Mouse (Mus musculus) right cerebral cortex, adult 18-20 months (tissue): ENCODE measurements around the gene Prkce.

ENCODE experiments used
- DNase-seq: peaks from one replicate; pipeline ENCODE4 v3.0.0; 2022; ENCODE audit warnings: mixed read lengths

The Prkce gene

DNA sequence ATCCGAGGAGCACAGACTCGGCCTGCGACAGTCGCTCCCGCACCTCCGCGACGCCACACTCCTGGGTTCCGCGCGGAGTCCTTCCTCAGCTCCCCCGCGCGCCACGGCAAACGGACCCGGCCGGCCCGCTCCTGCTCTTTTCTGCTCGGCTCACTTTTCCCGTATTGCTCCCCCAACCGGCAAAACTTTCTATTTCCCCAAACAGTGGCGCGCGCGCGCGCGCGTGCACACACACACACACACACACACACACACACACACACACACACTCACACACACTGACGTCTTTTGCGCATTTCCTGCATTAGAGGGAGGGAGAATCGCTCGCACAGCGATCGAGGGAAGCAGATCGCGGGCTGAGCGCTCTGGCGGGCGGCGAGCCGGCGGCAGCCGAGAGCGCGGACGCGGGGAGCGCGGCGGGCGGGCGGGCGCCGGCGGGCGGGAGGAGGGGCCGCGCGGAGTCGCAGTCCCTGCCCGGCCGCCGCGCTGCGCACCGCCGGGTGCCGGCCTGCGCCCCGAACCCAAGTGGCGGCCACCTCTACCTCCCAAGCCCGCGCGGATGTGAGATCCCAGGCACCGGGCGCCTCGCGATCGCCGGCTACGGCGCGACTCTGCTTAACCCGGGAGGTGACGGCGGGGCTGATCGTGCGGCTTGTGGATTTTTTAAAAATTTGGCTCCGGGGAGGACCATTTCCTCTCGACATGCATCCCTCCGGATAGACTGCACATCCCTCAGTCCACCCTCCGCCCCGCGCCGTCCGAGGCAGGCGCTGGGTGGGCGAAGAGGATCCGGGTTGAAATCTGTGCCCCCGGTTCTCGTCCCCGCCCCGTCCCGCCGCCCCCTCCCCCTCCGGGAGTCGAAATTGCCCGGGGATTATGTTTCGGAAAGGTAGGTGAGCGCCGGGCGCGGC is at the start of gene Prkce:
Prkce (plus strand) TSS at position 466 of the 911 bp plus-strand sequence.
- peak; percentile 79 for DNase-seq

DNA sequence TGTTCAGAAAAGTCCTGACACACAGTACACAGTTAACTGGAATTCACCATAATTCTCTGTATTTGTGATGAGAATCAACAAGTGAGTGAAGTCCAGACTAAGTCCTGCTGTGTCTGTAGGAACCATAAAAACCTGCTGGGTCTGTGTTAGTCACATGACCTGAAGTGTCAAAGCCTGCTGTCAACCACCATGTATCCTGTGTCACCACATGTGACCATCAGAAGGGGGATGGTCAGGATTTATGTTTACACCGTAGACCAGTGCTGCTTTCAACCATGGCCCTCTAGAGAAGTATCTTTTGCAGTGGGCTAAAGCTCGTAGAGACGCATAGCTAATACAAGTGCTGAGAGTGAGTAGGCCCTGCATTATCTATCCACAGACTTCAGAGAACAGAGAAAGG is 44.4 kb upstream of the Prkce start:
- no peak for DNase-seq

DNA sequence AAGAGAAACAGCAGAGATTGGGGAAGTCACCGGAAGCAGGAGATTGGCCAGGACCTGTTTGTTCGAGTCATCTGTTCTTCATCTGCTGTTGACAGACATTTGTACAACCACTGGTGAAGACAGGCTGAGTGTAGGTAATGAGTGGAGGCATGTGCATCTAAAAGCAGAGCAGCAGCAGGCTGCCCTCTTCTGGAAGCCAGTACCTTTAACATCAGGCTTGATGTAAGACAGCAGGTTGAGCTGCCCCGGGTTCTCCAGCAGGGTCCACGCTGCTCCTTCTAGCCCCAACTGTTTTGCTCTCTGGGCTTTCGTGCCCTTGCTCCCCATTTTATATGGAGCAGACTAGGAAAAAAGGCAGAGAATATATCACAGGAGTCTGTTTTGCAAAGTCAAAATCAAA is 41.7 kb upstream of the Prkce start:
- no peak for DNase-seq

DNA sequence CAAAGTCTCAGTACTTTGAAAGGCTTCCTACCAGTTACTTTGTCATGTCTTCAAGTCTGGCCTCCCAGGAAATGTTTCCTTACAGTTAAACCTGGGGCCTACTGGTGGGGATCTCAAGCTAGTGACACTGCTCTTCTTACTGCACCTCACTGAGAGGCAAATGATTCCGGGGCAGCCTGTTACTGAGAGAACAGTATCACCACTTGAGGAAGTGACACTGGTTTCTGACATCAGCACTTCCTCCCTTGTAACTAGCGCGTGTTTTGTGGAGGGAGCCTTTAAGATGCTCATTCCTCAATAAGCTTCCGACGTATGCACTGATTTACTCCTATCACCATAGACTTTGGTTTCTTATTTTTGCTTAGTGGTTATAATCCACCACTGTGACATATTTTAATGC is 39.4 kb upstream of the Prkce start:
- DNase-seq = no peak

DNA sequence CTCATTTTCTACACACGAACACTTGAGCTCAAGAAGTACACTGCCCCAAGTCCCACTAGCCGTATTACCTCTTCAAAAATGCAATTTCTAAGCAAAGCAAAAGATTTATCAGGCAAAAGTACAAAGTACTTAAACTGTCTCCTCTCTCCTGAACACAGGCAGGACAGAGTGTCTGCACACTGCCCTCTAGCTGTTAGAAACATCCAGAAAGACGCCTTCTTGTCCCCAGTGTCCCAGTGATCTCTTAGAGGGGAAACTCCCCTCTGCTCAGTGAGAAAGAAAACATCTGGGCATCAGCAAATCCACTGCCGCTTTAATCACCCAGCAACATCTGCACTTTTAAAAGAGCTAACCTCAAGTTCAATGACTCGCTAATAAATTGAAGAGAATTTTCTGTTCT is 35.1 kb upstream of the Prkce start:
- no peak for DNase-seq

DNA sequence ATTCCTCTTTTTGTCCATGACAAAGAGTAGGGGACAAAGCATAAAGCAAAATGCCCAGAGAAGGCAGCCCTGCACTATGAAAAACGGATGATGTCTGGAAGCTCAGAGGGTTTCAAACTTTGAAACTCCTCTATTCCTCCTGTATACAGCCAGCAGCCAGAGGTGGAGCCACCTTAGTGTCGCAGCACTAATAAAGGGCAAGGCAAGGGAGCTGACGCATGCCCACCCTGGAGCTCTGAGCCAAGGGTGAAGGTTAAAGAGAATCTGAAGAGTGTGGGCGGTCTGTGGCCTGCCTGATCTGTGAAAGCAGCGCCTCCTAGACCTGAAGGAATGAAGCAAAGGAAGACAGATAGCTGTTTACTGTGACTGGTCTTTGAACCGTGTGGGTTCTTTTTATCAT is 33.1 kb upstream of the Prkce start:
- no peak for DNase-seq

DNA sequence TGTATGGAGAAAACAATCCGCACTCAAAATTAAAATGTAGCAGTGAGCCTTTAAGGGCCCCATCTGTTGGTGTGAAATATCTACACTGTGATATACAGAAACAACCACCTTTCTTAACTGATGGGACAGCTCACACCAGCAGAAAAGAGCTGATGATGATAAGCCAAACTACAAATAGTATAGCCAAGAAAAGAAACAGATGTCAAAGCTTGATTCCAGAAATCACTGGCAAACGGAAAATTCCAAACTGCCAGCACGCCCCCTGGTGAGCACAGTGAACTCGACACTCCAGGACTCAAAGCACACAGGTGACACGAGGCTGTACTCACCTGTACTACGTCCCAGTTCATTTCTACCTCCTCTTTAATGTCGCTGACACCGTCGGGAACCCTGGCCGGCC is 31.8 kb upstream of the Prkce start:
- no peak for DNase-seq

DNA sequence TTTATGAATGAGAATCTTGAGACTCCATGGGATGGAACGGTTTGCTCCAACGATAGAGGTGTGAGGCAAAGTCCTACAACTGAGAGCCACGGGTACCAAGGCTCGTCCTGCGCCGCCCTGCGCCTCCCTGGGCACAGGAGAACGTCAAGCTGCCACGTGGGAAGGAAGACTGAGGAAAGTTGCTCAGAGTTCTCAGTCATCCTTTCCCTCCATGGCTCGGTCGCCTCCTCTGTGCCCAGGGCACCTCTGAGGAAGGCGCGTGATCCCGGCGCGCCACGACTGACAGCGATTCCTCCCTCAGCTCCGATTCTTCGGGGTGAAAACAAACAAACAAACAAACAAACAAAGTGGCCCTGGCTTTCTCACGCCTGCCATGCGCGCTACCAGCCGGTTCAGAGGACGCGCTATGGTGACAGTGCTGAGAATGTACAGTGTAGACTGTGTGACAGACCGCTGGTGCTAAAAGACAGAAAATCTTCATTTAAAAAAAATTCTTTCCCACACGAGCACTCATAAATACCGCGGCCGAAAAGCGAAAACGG is 23.0 kb upstream of the Prkce start:
- DNase-seq = no peak

DNA sequence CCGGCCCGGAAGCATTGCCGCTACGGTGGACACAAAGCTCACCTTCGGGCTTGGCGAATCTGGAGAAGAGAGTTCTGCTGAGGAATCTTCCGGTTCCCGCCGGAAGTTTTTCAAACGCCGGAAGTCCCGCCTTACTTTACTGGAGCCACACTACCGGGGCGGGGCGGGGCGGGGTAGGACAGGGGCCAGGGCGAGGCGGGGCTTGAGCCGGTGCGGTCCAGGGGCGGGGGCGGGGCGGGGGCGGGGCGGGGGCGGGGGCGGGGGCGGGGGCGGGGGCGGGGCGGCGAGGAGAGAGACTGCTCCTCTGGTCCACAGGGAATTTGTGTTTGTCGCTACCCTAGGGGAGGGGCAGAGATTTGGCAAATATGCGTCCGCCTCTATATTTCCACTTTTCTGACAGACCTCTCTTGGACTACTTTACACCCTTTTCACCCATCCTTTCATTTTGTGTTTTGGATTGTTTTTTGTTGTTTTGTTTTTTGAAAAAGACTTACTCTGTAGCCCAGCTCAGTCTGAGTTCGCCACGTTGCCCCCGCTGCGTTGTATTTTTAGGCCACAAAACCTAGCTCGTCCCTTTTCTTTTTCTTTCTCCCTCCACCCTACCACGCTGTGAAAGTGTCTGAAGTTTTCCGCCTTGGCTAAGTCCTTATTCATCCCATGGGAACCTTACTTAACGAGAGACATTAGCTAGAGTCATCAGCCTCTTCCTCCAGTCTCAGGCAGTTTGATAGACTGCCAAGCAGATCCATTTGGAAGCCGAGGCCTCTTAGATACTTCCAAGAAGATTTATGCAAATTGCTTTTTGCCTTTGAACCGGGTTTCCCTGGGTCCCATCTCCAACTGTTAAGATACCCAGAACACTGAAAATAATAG is 22.3 kb upstream of the Prkce start, which contains the start of gene Srbd1:
Srbd1 (minus strand) TSS at position 97 of the 873 bp plus-strand sequence.
- DNase-seq = peak; percentile 92

DNA sequence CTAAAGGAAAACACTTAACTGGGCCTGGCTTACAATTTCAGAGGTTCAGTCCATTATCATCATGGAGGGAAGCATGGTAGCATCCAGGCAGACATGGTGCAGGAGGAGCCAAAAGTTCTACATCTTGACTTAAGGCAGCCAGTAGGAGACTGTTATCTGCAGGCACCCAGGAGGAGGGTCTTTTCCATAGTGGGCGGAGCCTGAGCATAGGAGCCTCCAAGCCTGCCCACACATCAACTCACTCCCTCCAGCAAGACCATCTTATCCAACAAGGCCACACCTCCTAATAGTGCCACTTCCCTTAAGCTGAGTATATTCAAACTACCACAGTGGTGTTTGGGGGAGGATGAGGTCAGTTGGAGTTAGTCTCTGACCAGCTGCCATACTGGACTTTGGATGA is 17.9 kb upstream of the Prkce start:
- no peak for DNase-seq

DNA sequence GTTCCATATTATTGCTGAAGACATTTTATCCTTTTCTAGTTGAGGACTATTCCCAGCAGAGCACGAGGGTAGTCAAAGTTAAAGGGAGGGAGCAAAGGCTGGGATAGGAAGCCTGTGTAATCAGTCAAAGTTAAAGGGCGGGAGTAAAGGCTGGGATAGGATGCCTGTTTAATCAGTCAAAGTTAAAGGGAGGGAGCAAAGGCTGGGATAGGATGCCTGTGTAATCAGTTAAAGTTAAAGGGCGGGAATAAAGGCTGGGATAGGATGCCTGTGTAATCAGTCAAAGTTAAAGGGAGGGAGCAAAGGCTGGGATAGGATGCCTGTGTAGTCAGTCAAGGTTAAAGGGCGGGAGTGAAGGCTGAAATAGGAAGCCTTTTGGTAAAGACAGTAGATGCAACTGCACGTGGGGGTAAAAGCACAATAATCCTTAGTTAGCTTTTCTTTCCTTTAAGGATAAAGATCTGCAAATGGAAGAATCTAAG is 16.7 kb upstream of the Prkce start:
- DNase-seq = peak; percentile 72

DNA sequence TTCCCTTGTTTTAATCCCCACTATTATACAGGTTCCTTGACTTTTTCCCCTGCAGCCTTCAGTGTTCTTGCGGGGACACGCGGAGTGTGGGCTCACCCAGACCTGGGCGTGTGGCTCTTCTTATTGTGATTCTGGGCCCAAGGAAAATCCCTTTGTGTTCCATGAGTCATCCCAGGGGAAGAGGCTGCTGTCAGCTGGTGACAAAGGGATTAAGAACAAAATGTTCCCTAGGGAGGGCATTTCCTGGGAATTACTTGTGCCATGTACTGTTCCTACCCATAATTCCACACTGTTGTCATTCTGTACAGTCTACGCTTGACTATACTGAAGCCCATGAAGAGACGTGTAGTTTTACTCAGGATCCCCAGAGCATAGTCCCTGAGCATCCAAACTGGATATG is 10.6 kb upstream of the Prkce start:
- DNase-seq = no peak

DNA sequence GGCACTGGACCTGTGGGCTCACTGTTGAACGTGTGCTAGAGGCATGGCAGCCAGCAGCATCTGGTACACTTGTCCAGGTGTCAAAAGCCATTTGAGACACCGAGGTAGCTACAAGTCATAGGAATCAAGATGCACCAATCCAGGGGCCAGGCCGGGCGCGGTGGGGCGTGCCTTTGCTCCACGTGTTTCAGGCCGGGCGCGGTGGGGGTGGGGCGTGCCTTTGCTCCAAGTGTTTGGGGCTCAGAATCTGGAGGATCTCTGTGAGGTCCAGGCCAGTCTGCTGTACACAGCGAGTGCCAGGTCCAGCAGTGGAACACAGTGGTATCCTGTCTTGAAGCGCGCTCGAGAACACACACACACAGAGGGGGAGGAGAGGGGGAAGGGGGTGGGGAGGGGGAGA is 4.9 kb upstream of the Prkce start:
- DNase-seq = no peak

DNA sequence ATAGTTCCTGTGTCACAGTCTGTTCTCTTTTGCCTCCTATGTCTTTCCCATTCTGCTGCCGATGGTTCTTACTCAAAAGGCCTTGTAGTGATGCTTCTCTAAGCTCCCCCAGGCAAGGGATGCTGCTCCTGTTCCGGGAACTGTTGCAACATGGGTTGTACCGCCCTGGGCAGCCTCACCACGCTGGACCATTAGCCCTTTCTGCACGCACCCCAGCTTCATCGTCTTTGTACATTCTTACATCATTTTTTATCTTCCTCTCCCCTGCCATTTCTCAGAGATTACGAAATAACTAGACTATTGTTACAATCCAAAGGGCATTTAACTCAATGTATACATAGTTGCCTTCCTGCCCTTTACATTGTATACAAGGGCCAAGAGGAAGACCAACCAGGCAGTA is 3.2 kb upstream of the Prkce start:
- DNase-seq = no peak

DNA sequence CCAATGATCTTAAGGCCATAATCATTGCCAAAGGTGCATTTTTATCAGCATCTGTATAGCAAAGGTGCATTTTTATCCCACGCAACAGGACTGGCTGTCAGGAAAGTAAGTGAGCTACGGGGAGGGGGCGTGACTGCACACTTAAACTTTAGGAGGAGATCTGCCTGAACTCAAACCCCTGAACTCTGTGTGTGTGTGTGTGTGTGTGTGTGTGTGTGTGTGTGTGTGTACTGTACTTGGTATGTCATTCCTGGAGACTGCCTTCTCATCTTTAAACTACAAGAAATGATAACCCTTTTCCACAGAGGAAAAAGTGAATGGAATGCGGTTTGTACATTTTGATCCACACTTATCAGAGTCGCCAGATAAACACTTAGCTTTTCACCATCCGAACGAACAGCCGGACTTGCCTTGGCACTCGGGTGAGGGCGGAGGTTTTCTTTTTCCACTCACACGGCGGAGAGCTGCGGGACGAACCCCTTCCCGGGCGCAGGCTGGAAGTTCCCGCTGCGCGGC is 1.5 kb upstream of the Prkce start:
- DNase-seq = no peak

DNA sequence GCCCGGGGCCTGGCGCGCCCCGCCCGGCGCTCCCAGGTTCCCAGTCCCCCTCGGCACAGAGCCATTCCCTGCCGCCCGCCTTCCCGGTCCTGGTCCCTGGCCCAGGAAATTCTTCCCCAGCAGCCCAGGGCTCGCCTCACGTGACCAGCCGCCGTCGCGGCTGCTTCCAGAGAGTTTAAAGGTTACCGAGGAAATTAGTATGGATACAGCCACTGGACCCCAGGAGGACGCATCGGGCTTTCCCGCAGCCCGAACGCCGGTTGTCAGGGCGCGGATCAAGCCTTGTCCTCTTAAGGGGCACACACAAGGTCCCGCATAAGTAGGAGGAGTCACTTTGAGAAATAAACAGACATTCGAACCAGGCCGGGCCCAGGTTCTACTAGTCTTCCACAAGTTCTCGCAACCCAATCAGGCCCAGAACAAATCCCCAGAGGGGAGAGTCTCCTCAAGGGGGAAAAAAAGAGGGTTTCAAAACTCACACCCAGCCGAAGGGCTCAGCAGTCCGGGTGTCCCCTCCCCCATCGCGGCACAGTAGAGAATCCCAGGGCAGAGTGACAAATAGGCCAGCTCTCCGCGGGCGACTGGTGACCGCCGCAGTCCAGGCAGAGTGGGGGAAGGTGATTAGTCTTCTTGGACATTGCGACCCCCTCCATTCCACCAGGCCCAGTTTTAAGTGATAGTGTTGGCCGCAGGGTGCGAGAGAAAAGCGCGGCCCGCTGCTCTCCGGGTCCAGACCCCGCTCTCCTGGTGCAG is 842 bp upstream of the Prkce start:
- DNase-seq = peak; percentile 70

DNA sequence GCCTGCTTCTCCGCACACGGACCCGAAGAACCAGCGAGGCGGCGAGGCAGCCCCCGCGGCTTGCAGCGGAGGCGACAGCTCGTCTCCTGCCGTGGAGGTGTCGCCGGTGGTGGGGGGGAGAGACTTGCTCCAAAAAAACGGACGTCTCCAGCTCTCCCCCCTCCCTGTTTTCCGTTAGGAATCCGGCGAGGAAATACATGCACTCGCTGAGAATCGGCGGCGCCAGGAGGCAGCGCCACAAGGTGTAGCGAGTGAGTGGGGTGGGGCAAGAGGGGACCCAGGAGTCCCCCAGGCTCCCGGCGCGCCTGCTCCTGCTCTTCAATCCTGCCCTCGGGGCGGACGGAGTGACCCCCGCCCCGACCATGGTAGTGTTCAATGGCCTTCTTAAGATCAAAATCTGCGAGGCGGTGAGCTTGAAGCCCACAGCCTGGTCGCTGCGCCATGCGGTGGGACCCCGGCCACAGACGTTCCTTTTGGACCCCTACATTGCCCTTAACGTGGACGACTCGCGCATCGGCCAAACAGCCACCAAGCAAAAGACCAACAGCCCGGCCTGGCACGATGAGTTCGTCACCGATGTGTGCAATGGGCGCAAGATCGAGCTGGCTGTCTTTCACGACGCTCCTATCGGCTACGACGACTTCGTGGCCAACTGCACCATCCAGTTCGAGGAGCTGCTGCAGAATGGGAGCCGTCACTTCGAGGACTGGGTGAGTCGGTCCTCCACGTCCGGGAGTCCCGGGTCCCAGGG is 821 bp downstream of the Prkce start:
- DNase-seq = peak; percentile 60

DNA sequence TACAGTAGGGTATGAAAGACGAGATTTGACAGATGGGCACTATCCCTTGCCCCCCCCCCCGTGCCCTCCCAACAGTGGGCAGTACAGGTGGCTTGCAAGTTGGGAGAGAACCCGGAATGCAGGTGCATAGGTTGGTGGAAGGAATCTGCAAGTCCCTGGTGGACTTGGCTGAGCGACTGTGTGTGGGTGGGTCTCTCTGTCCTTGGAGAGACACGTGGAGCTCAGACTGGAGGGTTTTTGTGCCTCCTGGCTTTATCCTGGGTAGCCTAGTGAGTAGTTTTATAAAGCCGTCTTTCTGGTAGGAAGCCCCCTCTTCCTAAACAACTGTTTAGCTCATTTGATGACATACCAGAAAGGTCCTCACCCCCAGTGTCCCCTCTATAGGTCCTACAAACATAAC is 1.5 kb downstream of the Prkce start:
- peak; percentile 47 for DNase-seq

DNA sequence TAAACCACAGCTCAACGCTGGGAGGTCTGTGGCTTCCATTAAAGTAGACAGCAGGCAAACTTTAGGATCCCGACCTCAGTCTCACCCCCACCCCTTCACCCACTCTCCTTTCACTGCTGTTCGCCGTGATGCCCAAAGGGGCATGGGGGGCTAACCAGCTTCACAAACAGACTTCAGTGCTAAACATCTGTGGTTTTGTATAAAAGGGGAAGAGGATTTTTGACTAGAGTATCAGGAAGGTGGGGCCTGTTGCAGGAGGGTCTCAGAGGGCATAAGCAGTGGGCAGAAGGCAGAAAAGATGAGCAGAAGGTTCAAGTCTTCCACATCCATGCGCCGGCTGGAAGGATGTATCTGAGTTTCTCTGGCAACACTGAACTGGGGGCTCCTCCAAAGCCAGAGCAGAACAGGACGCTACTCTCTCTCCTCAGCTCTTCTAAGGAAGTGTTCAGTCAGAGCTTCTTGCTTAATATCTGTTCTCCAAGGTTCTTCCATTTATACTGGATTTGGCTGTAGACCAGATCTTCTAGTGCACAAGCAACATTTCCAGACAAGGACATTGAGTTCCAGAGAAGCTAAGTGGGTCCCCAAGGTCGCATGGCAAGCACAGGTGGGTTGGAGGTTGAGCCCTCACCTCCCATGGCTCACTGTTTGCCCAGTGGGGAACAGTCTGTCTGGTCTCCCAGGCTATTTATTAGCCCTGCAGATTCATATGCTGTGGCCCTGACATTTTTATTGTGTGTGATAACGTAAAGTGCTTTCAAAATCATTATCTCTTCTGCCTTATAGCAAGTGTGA is 2.8 kb downstream of the Prkce start:
- DNase-seq = no peak

DNA sequence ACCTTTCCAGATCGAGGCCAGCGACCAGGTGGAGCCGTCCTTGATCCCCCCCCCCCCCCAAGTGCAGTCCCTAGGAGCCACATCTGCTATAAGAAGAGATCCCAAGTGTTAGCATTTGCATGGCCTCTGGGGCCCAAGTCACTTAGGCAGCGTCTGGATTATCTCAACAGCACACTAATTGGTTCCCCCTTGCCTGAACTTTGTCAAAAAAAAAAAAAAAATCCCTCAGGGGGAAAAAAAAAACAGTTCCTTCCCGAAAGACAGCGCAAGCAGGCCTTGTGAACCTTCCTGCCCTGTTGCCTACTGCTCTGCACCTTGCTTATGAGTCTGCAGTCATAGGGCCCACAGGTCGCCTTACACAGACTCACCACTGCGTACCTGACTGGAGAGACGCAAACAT is 7.9 kb downstream of the Prkce start:
- DNase-seq = no peak

DNA sequence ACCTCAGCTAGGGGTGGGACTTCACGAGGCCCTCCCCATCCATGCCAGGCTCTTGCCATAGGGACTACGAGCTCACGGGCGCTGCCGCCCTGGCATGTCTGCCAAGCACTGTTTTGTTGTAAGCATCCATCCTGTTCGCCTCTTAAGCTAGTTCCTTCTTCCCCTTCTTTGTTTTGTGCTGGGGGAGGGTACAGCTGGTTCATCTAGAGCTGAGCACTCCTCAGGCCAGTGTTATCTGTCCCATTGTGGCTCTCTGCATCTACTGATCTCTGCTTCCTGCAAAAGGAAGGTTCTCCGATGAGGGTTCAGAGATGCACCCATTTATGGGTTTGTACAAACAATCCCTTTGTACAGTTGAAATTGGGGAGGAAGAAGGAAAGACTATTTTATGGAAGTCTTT is 9.1 kb downstream of the Prkce start:
- no peak for DNase-seq
